Mouse (Mus musculus) embryonic fibroblast, embryonic 13.5 days (primary cell): Measurements from ENCODE around the gene Gm9972. TPM values are rescaled to one million over a fixed set of nuclear protein-coding genes. Genes with fewer than 3 reads are reported as not detected.

ENCODE experiments used
- H3K27ac ChIP-seq: 2 replicates; pipeline ENCODE4 v1.5.1; 2012; ENCODE audit warnings: low read length, control low read depth, inconsistent platforms; ENCODE audit not compliant: insufficient read depth
- H3K4me1 ChIP-seq: 2 replicates; pipeline ENCODE4 v1.6.1; 2011; ENCODE audit warnings: low read length; ENCODE audit not compliant: control insufficient read depth, insufficient read depth
- H3K4me3 ChIP-seq: 2 replicates; pipeline ENCODE4 v1.5.1; 2011; ENCODE audit warnings: mild to moderate bottlenecking, control low read depth, low read length; ENCODE audit not compliant: insufficient read depth
- CTCF ChIP-seq: IDR thresholded peaks from 2 replicates; pipeline ENCODE4 v1.5.1; 2011; ENCODE audit warnings: mild to moderate bottlenecking, control low read depth, low read length, moderate library complexity, borderline replicate concordance; ENCODE audit not compliant: insufficient read depth
- POLR2A ChIP-seq: IDR thresholded peaks from 2 replicates; pipeline ENCODE4 v1.6.1; 2011; ENCODE audit warnings: low read depth, mild to moderate bottlenecking, control low read depth, low read length, moderate library complexity
- polyA plus RNA-seq: library from polyadenylated mRNA; stranded (reverse); fragments of >200 nt; gene quantifications from 2 replicates; pipeline ENCODE4 v1.2.4, GENCODE M21; 2011; ENCODE audit warnings: low read depth; ENCODE audit not compliant: missing spikeins, insufficient read length

The Gm9972 gene
- polyA plus RNA-seq = not detected in 2 replicates

DNA sequence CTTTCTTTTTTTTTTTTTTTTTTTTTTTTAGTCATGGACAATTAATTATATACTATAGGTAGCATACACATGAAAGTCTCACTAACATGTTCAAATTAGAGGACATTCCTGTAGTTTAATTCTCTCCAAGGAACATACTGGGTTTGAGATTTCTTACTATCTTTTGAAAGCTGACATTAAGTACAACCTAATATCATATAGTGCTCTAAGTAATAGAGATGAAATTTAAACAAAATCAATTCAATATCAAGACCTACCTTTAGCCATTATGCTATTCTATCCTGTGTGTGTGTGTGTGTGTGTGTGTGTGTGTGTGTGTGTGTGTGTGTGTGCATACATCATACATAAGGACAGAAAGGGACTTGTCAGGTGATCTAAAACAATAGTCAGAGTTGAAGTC lies at the start of gene Gm9972:
Gene Gm9972, plus strand, starts transcription at position 301 of the 400 bp plus-strand sequence.
- TF ChIP-seq CTCF (no peak), POLR2A (no peak)
- no peak within 1 kb of the TSS for H3K27ac ChIP-seq
- H3K4me1 ChIP-seq = no peaks in the 10 kb centered on the region
- H3K4me3 ChIP-seq = no peak within 1 kb of the TSS

GRCm38 (mm10) chr11:42999188-42999587 lies 36.4 kb upstream of the Gm9972 start:
- Histone ChIP-seq H3K4me3 (no peak overlapping the region), H3K4me1 (no peaks in the 10 kb centered on the region), H3K27ac (no peak overlapping the region)
- no peak for TF ChIP-seq POLR2A
- no peak for TF ChIP-seq CTCF

GRCm38 (mm10) chr11:43011941-43012340 lies 23.6 kb upstream of the Gm9972 start:
- no peak for TF ChIP-seq POLR2A
- TF ChIP-seq CTCF = no peak
- H3K4me1 ChIP-seq = no peaks in the 10 kb centered on the region
- no peak overlapping the region for H3K4me3 ChIP-seq
- H3K27ac ChIP-seq = peak overlapping the region; percentile 58; the same call in 1 of the 2 replicates

DNA sequence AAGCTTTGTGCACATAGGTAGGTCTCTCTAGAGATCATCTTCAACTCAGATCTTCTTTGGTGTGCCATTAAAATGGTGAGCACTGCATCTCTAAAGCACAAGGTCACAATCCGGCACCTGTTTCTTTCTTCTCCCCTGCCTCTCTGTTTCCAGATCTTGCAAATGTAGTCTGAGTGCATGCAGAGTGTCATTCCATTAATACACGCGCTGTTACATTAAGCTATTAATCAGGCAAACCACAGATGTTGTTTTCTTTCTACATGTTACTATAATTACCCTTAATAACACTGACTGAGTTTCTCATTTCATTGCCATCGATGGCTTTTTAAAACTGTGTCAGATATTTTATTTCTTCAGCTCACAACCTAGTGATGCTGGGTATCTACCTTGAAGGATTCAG lies 22.6 kb upstream of the Gm9972 start:
- Histone ChIP-seq H3K27ac (peak overlapping the region; percentile 11; the same call in 1 of the 2 replicates), H3K4me1 (no peaks in the 10 kb centered on the region), H3K4me3 (no peak overlapping the region)
- TF ChIP-seq POLR2A = no peak
- no peak for TF ChIP-seq CTCF

GRCm38 (mm10) chr11:43023109-43023688 lies 12.3 kb upstream of the Gm9972 start:
- Histone ChIP-seq H3K4me3 (no peak overlapping the region), H3K27ac (no peak overlapping the region), H3K4me1 (no peaks in the 10 kb centered on the region)
- no peak for TF ChIP-seq CTCF

DNA sequence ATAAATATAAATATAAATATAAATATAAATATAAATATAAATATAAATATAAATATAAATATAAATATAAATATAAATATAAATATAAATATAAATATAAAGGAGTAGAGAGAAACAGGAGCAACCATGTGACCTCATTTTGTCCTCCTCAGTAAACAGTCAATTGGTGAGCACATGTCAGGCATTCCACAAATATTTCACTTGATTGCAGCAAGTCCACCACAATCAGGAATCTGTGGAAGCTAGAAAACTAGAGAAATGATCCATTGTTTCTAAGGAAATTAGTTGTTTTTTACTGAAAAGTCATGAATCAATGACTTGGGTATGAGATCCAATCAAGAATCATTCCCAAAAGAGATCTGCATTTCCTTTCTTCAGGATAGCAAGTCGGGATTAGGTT lies 5.7 kb upstream of the Gm9972 start:
- TF ChIP-seq POLR2A (no peak), CTCF (no peak)
- Histone ChIP-seq H3K27ac (no peak overlapping the region), H3K4me3 (no peak overlapping the region), H3K4me1 (no peaks in the 10 kb centered on the region)

GRCm38 (mm10) chr11:43032141-43032540 lies 3.4 kb upstream of the Gm9972 start:
- Histone ChIP-seq H3K4me1 (no peaks in the 10 kb centered on the region), H3K27ac (no peak overlapping the region), H3K4me3 (no peak overlapping the region)
- TF ChIP-seq CTCF (no peak), POLR2A (no peak)

DNA sequence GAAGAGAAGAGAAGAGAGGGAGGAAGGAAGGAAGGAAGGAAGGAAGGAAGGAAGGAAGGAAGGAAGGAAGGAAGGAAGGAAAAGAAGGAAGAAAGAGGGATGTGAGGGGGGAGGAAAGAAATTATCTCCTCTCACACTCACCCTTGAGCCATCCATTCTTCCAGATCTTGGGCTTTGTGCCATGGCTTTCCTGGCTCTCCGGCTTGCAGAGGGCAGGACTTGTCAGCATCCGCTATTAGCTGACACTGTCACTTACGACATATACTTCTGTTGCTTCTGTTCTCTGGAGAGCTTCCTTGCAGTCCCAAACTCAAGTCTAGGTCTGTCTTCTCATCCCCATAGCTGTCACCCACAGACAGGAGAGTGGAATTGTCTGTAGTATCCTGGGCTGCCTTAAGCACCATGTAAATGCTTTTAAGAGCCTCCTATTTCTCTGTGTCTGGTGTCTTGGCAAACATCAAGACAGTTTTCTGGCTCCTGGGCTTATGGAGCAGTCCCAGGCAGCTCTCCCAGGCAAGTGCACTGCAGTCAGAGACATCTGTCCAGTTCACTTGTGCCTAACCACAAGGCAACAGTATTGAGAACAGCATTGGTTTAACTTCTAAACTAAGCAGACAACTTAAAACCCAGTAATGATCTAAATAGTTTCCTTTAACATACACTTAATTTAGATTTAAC lies 10.5 kb downstream of the Gm9972 start:
- Histone ChIP-seq H3K4me1 (no peaks in the 10 kb centered on the region), H3K27ac (no peak overlapping the region), H3K4me3 (no peak overlapping the region)
- TF ChIP-seq POLR2A (no peak), CTCF (no peak)

GRCm38 (mm10) chr11:43049363-43049762 lies 13.8 kb downstream of the Gm9972 start:
- H3K4me1 ChIP-seq = no peaks in the 10 kb centered on the region
- no peak overlapping the region for H3K4me3 ChIP-seq
- TF ChIP-seq POLR2A = no peak
- TF ChIP-seq CTCF = no peak
- H3K27ac ChIP-seq = no peak overlapping the region

GRCm38 (mm10) chr11:43054972-43055371 lies 19.4 kb downstream of the Gm9972 start:
- Histone ChIP-seq H3K4me1 (no peaks in the 10 kb centered on the region), H3K27ac (no peak overlapping the region), H3K4me3 (no peak overlapping the region)
- TF ChIP-seq POLR2A (no peak), CTCF (no peak)

- TF ChIP-seq POLR2A = no peak
- TF ChIP-seq CTCF = no peak
- Histone ChIP-seq H3K4me3 (no peak overlapping the region), H3K27ac (no peak overlapping the region), H3K4me1 (no peaks in the 10 kb centered on the region)
These were observed 24.0 kb downstream of the Gm9972 start for GRCm38 (mm10) chr11:43059437-43059970.
